Mouse (Mus musculus): ENCODE results near the gene Ccr1. TPM values are rescaled to one million over a fixed set of nuclear protein-coding genes. Genes with fewer than 3 reads are reported as not detected.

Ccr1 gene
- polyA plus RNA-seq (2015; fragmentation: Nextera tagmentation; extraction: Ambion mirVana): 3.6 and 4.5 TPM in 2 replicates

DNA sequence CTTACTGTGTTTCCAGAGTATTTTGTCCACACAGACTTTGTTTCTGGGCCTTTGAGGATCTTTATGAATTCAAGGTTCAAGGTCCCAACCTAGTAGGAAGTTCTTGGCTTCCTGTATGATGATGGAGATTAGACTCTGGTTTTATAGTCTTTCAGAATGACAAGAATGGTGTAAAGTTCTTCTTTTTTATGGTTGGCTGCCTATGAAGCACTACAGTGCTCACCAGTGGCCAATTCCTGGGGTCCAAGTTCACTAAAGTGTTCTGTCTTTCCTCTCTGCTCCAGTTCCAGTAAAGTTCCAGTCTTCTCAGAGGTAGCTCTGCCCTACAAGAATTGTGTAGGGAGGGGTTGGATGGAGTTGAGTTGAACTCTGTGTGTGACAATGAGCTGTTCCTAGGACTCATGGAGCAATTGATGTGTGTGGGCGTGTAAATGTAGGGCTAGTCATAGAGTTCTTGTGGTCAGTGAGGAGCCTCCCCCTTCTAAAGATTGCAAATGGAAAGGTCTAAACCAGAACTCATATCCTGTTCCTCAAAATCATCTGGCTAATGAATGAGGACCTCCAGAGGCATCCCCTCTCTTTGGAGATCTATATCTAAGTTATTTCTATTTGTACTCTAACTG, at the start of gene Ccr1:
TSS of gene Ccr1 (minus strand) at position 403 of the 623 bp plus-strand sequence.

DNA sequence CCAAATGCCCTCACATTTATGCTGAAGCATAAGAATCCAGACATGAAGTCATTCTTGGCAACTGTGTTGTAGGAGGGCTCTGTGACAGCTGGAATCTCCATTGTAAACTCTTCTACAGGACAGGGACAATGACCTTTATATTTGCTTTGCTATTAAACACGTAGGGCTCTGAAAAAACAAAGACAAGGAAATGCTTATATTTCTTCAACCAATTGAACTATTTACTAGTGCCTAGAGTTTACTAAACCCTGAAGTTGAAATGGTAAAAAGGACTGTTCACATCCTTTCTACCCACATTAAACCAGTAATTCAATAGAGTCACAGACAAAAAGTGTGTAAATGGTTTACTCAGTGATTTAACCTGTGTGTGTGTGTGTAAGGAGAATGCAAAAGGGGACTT, 9.8 kb upstream of the Ccr1 start, which contains the start of gene Ccr1l1:
TSS of gene Ccr1l1 (minus strand) at position 101 of the 400 bp plus-strand sequence.

Other genes starting within 250 kb of the Ccr1 start
- gene Cxcr6, start 162.2 kb downstream of the Ccr1 start, polyA plus RNA-seq (2015; fragmentation: Nextera tagmentation; extraction: Ambion mirVana): 0.30 and 0.49 TPM in 2 replicates
- gene Fyco1, start 116.8 kb downstream of the Ccr1 start, polyA plus RNA-seq (2015; fragmentation: Nextera tagmentation; extraction: Ambion mirVana): 29.6 and 39.7 TPM in 2 replicates
- gene Xcr1, start 106.7 kb downstream of the Ccr1 start, polyA plus RNA-seq (2015; fragmentation: Nextera tagmentation; extraction: Ambion mirVana): 0.19 and 0.24 TPM in 2 replicates
- gene Ccr1l1, start 9.7 kb upstream of the Ccr1 start, polyA plus RNA-seq (2015; fragmentation: Nextera tagmentation; extraction: Ambion mirVana): not detected in 2 replicates
- gene Ccr3, start 53.3 kb upstream of the Ccr1 start, polyA plus RNA-seq (2015; fragmentation: Nextera tagmentation; extraction: Ambion mirVana): not detected in 2 replicates
- gene Ccr2, start 133.3 kb upstream of the Ccr1 start, polyA plus RNA-seq (2015; fragmentation: Nextera tagmentation; extraction: Ambion mirVana): 0.79 and 0.81 TPM in 2 replicates
- 0.47 and 0.87 TPM in 2 replicates for gene Ccr5, start 152.9 kb upstream of the Ccr1 start, polyA plus RNA-seq (2015; fragmentation: Nextera tagmentation; extraction: Ambion mirVana)